In the genomic region with DNA sequence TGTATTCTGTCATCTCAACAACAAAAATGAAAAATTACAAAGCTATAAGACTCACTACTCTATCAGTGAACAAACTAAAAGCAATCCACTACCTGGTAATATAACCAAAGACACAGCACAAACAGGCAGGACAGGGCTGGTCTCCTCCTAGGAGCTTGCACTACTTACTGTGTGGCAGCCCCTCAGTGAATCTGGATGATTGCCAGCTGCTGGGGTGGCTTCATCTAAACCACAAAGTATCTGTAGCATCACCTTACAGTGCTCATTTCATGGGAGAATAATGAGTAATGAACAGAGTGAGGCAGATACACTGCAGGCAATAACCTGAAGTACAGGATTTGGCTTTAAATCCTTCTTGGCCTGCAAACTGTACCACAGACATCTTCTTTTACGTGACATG, we compare ENCODE assay signal across 31 mouse cellular contexts.
"Had no signal": no experiment of that assay in that cellular context is flagged by ENCODE, and none has a peak within 500 bp of the region (broad histone marks: within the 10 kb centered on the region; RNA-seq: fewer than 3 reads in every experiment).

No protein-coding gene starts in this region.

- H3K27ac ChIP-seq: limb, embryonic 10.5 days; limb, embryonic 12.5 days; limb, embryonic 13.5 days; limb, embryonic 15.5 days; liver, embryonic 12.5 days; liver, embryonic 13.5 days; liver, embryonic 14.5 days; liver, embryonic 15.5 days; lung, embryonic 15.5 days; macrophage; midbrain, embryonic 10.5 days; midbrain, embryonic 12.5 days; midbrain, embryonic 13.5 days; midbrain, embryonic 15.5 days had no signal

- H3K4me2 ChIP-seq: limb, embryonic 12.5 days; limb, embryonic 13.5 days; limb, embryonic 15.5 days; liver, embryonic 11.5 days; liver, embryonic 12.5 days; liver, embryonic 13.5 days; liver, embryonic 15.5 days; lung, embryonic 14.5 days; lung, embryonic 15.5 days; midbrain, embryonic 11.5 days; midbrain, embryonic 12.5 days; midbrain, embryonic 13.5 days; midbrain, embryonic 15.5 days had no signal

- H3K9me3 ChIP-seq: limb, embryonic 10.5 days; limb, embryonic 12.5 days; limb, embryonic 13.5 days; limb, embryonic 15.5 days; liver, embryonic 12.5 days; liver, embryonic 13.5 days; liver, embryonic 15.5 days; lung, embryonic 15.5 days; megakaryocyte, embryonic 14.5 days; midbrain, embryonic 10.5 days; midbrain, embryonic 12.5 days; midbrain, embryonic 13.5 days; midbrain, embryonic 15.5 days had no signal

- H3K9ac ChIP-seq: limb, embryonic 12.5 days; limb, embryonic 13.5 days; limb, embryonic 15.5 days; liver, embryonic 12.5 days; liver, embryonic 13.5 days; liver, embryonic 14.5 days; liver, embryonic 15.5 days; liver, postnatal 0 days; lung, embryonic 14.5 days; lung, embryonic 15.5 days; midbrain, embryonic 12.5 days; midbrain, embryonic 13.5 days; midbrain, embryonic 15.5 days had no signal

- DNase-seq: left cerebral cortex, postnatal 4 days; liver; liver, embryonic 13.5 days; liver, postnatal 0 days; lung, adult 18-20 months; lung, adult 2 months; lung, embryonic 14.5 days; lung, postnatal 10 days; lung, postnatal 14 days; lung, postnatal 36 days; lung, postnatal 4 days; midbrain, embryonic 14.5 days had no signal

- H3K4me1 ChIP-seq: limb, embryonic 10.5 days; limb, embryonic 12.5 days; limb, embryonic 13.5 days; limb, embryonic 15.5 days; liver, embryonic 12.5 days; liver, embryonic 13.5 days; liver, embryonic 15.5 days; lung, embryonic 15.5 days; megakaryocyte, embryonic 14.5 days; midbrain, embryonic 10.5 days; midbrain, embryonic 12.5 days; midbrain, embryonic 13.5 days; midbrain, embryonic 15.5 days had no signal

- H3K4me3 ChIP-seq: limb, embryonic 10.5 days; limb, embryonic 12.5 days; limb, embryonic 13.5 days; limb, embryonic 15.5 days; liver, embryonic 12.5 days; liver, embryonic 13.5 days; liver, embryonic 15.5 days; lung, embryonic 15.5 days; megakaryocyte, embryonic 14.5 days; midbrain, embryonic 10.5 days; midbrain, embryonic 12.5 days; midbrain, embryonic 13.5 days; midbrain, embryonic 15.5 days; myocyte had no signal

- ATAC-seq: liver, embryonic 12.5 days; liver, postnatal 0 days; lung, postnatal 0 days; midbrain, embryonic 13.5 days; midbrain, embryonic 15.5 days; midbrain, embryonic 16.5 days had no signal

- H3K27me3 ChIP-seq: limb, embryonic 12.5 days; limb, embryonic 13.5 days; limb, embryonic 15.5 days; liver, embryonic 12.5 days; liver, embryonic 13.5 days; liver, embryonic 15.5 days; lung, embryonic 15.5 days; megakaryocyte, embryonic 14.5 days; midbrain, embryonic 12.5 days; midbrain, embryonic 13.5 days; midbrain, embryonic 15.5 days had no signal
